Mouse (Mus musculus): ENCODE data around the gene Uxs1. TPM values are rescaled to one million over a fixed set of nuclear protein-coding genes. Genes with fewer than 3 reads are reported as not detected.

Uxs1 gene
- polyA plus RNA-seq, 1 experiment from 2014 or later = 20.4 TPM

DNA sequence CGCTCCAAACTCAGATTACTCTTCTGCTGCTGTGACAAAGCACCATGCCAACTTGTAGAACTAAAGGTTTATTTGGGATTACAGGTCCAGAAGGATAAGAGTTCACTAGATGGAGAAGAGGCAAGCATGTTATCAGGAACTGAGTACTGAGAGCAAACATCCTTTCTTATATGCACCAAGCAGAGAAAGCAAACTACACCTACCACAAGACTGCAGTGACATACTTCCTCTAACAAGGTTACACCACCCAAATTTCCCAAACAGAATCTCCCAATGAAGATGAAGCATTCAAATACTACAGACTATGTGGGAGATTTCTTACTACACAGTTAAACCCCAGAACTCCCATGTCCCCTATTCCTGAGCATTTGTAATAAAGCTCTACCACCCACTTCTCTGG lies 15.8 kb downstream of the Uxs1 start:
- Histone ChIP-seq H3K9ac (replicated peaks; ENCODE audit: low read depth, low read length) (no peak overlapping the region), H3K27me3 (replicated peaks; ENCODE audit: control insufficient read depth, insufficient read depth, low read length) (no peaks in the 10 kb centered on the region), H3K4me2 (ENCODE audit: low read length) (no peak overlapping the region), H3K9me3 (ENCODE audit: control insufficient read depth, low read length) (no peaks in the 10 kb centered on the region), H3K4me1 (replicated peaks; ENCODE audit: control insufficient read depth, insufficient read depth, low read length) (no peaks in the 10 kb centered on the region; the same call in none of the 2 replicates), H3K27ac (ENCODE audit: low read length) (no peak overlapping the region), H3K4me3 (replicated peaks; ENCODE audit: low read length) (no peak overlapping the region), H3K36me3 (ENCODE audit: control insufficient read depth, insufficient read depth) (no peaks in the 10 kb centered on the region)
- no peak for ATAC-seq
- WGBS = 96% methylated on average over 1 of the region's 1 CpGs

DNA sequence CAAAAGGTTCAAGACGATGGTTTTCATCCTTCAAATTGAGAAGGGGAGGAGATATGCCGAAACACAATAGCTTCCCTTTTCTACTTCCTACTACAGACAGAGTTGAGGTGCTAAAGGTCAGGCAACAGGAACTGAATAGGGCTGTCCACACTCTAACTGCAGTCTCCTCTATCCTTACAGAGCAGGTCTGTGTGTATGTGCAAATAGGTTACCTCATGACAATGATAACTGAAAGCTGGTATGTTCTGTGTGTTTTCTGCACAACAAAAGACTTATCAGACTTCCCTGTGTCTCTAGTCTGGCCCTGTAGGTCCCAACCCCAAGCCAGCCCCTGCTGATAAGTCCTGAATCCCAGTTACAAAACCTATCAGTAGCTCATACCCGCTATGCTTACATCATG lies 16.5 kb downstream of the Uxs1 start:
- WGBS = 86% methylated on average over 3 of the region's 3 CpGs
- Histone ChIP-seq H3K27me3 (replicated peaks; ENCODE audit: control insufficient read depth, insufficient read depth, low read length) (no peaks in the 10 kb centered on the region), H3K9me3 (ENCODE audit: control insufficient read depth, low read length) (no peaks in the 10 kb centered on the region), H3K27ac (ENCODE audit: low read length) (no peak overlapping the region), H3K4me2 (ENCODE audit: low read length) (no peak overlapping the region), H3K4me3 (replicated peaks; ENCODE audit: low read length) (no peak overlapping the region), H3K36me3 (ENCODE audit: control insufficient read depth, insufficient read depth) (no peaks in the 10 kb centered on the region), H3K9ac (replicated peaks; ENCODE audit: low read depth, low read length) (no peak overlapping the region), H3K4me1 (replicated peaks; ENCODE audit: control insufficient read depth, insufficient read depth, low read length) (no peaks in the 10 kb centered on the region; the same call in none of the 2 replicates)
- no peak for ATAC-seq

DNA sequence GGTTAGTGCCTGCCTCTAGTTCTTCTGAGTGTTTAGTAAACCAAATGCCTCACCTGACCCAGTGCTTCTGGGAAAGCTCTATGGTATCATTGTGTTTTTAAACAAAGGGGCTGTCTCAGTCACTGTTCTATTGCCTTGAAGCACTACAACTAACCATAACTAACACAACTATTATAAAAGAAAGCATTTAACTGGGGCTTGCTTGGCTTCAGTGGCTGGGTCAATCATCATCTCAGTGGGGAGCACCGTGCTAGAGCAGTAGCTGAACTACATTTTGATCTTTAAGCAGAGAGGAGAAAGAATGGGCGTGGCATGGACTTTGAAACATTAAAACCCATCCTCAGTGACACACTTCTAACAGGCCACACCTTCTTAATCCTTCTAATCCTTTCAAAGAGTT lies 18.2 kb downstream of the Uxs1 start:
- H3K4me3 ChIP-seq (replicated peaks; ENCODE audit: low read length) = no peak overlapping the region
- no peaks in the 10 kb centered on the region; the same call in none of the 2 replicates for H3K4me1 ChIP-seq (replicated peaks; ENCODE audit: control insufficient read depth, insufficient read depth, low read length)
- H3K4me2 ChIP-seq (ENCODE audit: low read length) = no peak overlapping the region
- no peak overlapping the region for H3K27ac ChIP-seq (ENCODE audit: low read length)
- WGBS = 91% methylated on average over 2 of the region's 2 CpGs
- H3K9ac ChIP-seq (replicated peaks; ENCODE audit: low read depth, low read length) = no peak overlapping the region
- no peaks in the 10 kb centered on the region for H3K9me3 ChIP-seq (ENCODE audit: control insufficient read depth, low read length)
- ATAC-seq = no peak
- H3K27me3 ChIP-seq (replicated peaks; ENCODE audit: control insufficient read depth, insufficient read depth, low read length) = no peaks in the 10 kb centered on the region
- H3K36me3 ChIP-seq (ENCODE audit: control insufficient read depth, insufficient read depth) = no peaks in the 10 kb centered on the region

GRCm38 (mm10) chr1:43803906-43804474 lies 23.6 kb downstream of the Uxs1 start:
- 93% methylated on average over 1 of the region's 1 CpGs for WGBS
- H3K4me3 ChIP-seq (replicated peaks; ENCODE audit: low read length) = no peak overlapping the region

GRCm38 (mm10) chr1:43798048-43798447 lies 29.6 kb downstream of the Uxs1 start:
- Histone ChIP-seq H3K4me3 (replicated peaks; ENCODE audit: low read length) (no peak overlapping the region), H3K9ac (replicated peaks; ENCODE audit: low read depth, low read length) (no peak overlapping the region), H3K36me3 (ENCODE audit: control insufficient read depth, insufficient read depth) (peaks cover 10% of the 10 kb centered on the region; the same call in 1 of the 2 replicates), H3K4me2 (ENCODE audit: low read length) (no peak overlapping the region), H3K4me1 (replicated peaks; ENCODE audit: control insufficient read depth, insufficient read depth, low read length) (no peaks in the 10 kb centered on the region; the same call in 1 of the 2 replicates), H3K27me3 (replicated peaks; ENCODE audit: control insufficient read depth, insufficient read depth, low read length) (no peaks in the 10 kb centered on the region), H3K27ac (ENCODE audit: low read length) (no peak overlapping the region), H3K9me3 (ENCODE audit: control insufficient read depth, low read length) (no peaks in the 10 kb centered on the region)
- WGBS = 72% methylated on average over 3 of the region's 3 CpGs
- ATAC-seq = no peak

More at GRCm38 (mm10) chr1:43803906-43804474, 23.6 kb downstream of the Uxs1 start:
- no peak overlapping the region for H3K27ac ChIP-seq (ENCODE audit: low read length)
- no peaks in the 10 kb centered on the region for H3K9me3 ChIP-seq (ENCODE audit: control insufficient read depth, low read length)
- no peak for ATAC-seq
- H3K4me2 ChIP-seq (ENCODE audit: low read length) = no peak overlapping the region
- H3K27me3 ChIP-seq (replicated peaks; ENCODE audit: control insufficient read depth, insufficient read depth, low read length) = no peaks in the 10 kb centered on the region
- no peaks in the 10 kb centered on the region; the same call in none of the 2 replicates for H3K4me1 ChIP-seq (replicated peaks; ENCODE audit: control insufficient read depth, insufficient read depth, low read length)
- H3K36me3 ChIP-seq (ENCODE audit: control insufficient read depth, insufficient read depth) = peaks cover 11% of the 10 kb centered on the region; the same call in 1 of the 2 replicates
- H3K9ac ChIP-seq (replicated peaks; ENCODE audit: low read depth, low read length) = no peak overlapping the region

GRCm38 (mm10) chr1:43789765-43790164 lies 37.8 kb downstream of the Uxs1 start:
- ATAC-seq = no peak
- H3K4me1 ChIP-seq (replicated peaks; ENCODE audit: control insufficient read depth, insufficient read depth, low read length) = no peaks in the 10 kb centered on the region; the same call in 1 of the 2 replicates
- no peaks in the 10 kb centered on the region for H3K9me3 ChIP-seq (ENCODE audit: control insufficient read depth, low read length)
- H3K9ac ChIP-seq (replicated peaks; ENCODE audit: low read depth, low read length) = no peak overlapping the region
- H3K36me3 ChIP-seq (ENCODE audit: control insufficient read depth, insufficient read depth) = no peaks in the 10 kb centered on the region
- no peak overlapping the region for H3K4me2 ChIP-seq (ENCODE audit: low read length)
- H3K4me3 ChIP-seq (replicated peaks; ENCODE audit: low read length) = no peak overlapping the region
- H3K27me3 ChIP-seq (replicated peaks; ENCODE audit: control insufficient read depth, insufficient read depth, low read length) = no peaks in the 10 kb centered on the region
- 95% methylated on average over 2 of the region's 2 CpGs for WGBS
- H3K27ac ChIP-seq (ENCODE audit: low read length) = no peak overlapping the region

- WGBS = 94% methylated on average over 5 of the region's 5 CpGs
- Histone ChIP-seq H3K36me3 (ENCODE audit: control insufficient read depth, insufficient read depth) (no peaks in the 10 kb centered on the region), H3K4me3 (replicated peaks; ENCODE audit: low read length) (no peak overlapping the region), H3K4me2 (ENCODE audit: low read length) (no peak overlapping the region), H3K9me3 (ENCODE audit: control insufficient read depth, low read length) (no peaks in the 10 kb centered on the region), H3K27me3 (replicated peaks; ENCODE audit: control insufficient read depth, insufficient read depth, low read length) (no peaks in the 10 kb centered on the region), H3K27ac (ENCODE audit: low read length) (no peak overlapping the region), H3K4me1 (replicated peaks; ENCODE audit: control insufficient read depth, insufficient read depth, low read length) (no peaks in the 10 kb centered on the region), H3K9ac (replicated peaks; ENCODE audit: low read depth, low read length) (no peak overlapping the region)
- ATAC-seq = no peak
Measured at GRCm38 (mm10) chr1:43786711-43787110, 40.9 kb downstream of the Uxs1 start.

GRCm38 (mm10) chr1:43785316-43785715 lies 42.3 kb downstream of the Uxs1 start:
- H3K36me3 ChIP-seq (ENCODE audit: control insufficient read depth, insufficient read depth) = no peaks in the 10 kb centered on the region
- WGBS = 92% methylated on average over 5 of the region's 5 CpGs

GRCm38 (mm10) chr1:43783186-43783585 lies 44.4 kb downstream of the Uxs1 start:
- no peak overlapping the region for H3K4me2 ChIP-seq (ENCODE audit: low read length)
- H3K27ac ChIP-seq (ENCODE audit: low read length) = no peak overlapping the region
- ATAC-seq = no peak
- no peaks in the 10 kb centered on the region for H3K9me3 ChIP-seq (ENCODE audit: control insufficient read depth, low read length)
- no peak overlapping the region for H3K9ac ChIP-seq (replicated peaks; ENCODE audit: low read depth, low read length)
- no peaks in the 10 kb centered on the region for H3K4me1 ChIP-seq (replicated peaks; ENCODE audit: control insufficient read depth, insufficient read depth, low read length)
- no peaks in the 10 kb centered on the region for H3K27me3 ChIP-seq (replicated peaks; ENCODE audit: control insufficient read depth, insufficient read depth, low read length)
- H3K4me3 ChIP-seq (replicated peaks; ENCODE audit: low read length) = no peak overlapping the region
- WGBS = 74% methylated on average over 3 of the region's 3 CpGs
- peaks cover 3% of the 10 kb centered on the region; the same call in 1 of the 2 replicates for H3K36me3 ChIP-seq (ENCODE audit: control insufficient read depth, insufficient read depth)

More at GRCm38 (mm10) chr1:43785316-43785715, 42.3 kb downstream of the Uxs1 start:
- no peak for ATAC-seq
- Histone ChIP-seq H3K9ac (replicated peaks; ENCODE audit: low read depth, low read length) (no peak overlapping the region), H3K27ac (ENCODE audit: low read length) (no peak overlapping the region), H3K4me1 (replicated peaks; ENCODE audit: control insufficient read depth, insufficient read depth, low read length) (no peaks in the 10 kb centered on the region), H3K4me3 (replicated peaks; ENCODE audit: low read length) (no peak overlapping the region), H3K9me3 (ENCODE audit: control insufficient read depth, low read length) (no peaks in the 10 kb centered on the region), H3K27me3 (replicated peaks; ENCODE audit: control insufficient read depth, insufficient read depth, low read length) (no peaks in the 10 kb centered on the region), H3K4me2 (ENCODE audit: low read length) (no peak overlapping the region)

Data from forebrain, embryonic 16.5 days (tissue).